Mouse (Mus musculus) cerebellum, postnatal 4 days (tissue): ENCODE measurements around the gene Tspoap1.

ENCODE experiments used
- DNase-seq, 2 experiments: peaks; one replicate each; pipeline ENCODE4 v3.0.0; 2022; ENCODE audit warnings: low spot score in 2 of 2, mixed read lengths in 1 of 2

Tspoap1 gene

GRCm38 (mm10) chr11:87745632-87746555 is 14.4 kb upstream of the Tspoap1 start:
- no peak for DNase-seq

- DNase-seq = no peak
Measured at GRCm38 (mm10) chr11:87747312-87747711, 13.0 kb upstream of the Tspoap1 start.

- no peak for DNase-seq
Measured at GRCm38 (mm10) chr11:87747716-87748115, 12.6 kb upstream of the Tspoap1 start.

GRCm38 (mm10) chr11:87748132-87749119 is 11.9 kb upstream of the Tspoap1 start:
- DNase-seq = no peak

GRCm38 (mm10) chr11:87749192-87750042 is 10.9 kb upstream of the Tspoap1 start:
- DNase-seq = no peak

- DNase-seq = no peak
Measured at GRCm38 (mm10) chr11:87750043-87750421, 10.3 kb upstream of the Tspoap1 start.

- no peak for DNase-seq
Measured at GRCm38 (mm10) chr11:87750521-87750920, 9.8 kb upstream of the Tspoap1 start.

GRCm38 (mm10) chr11:87751031-87751430 is 9.3 kb upstream of the Tspoap1 start:
- DNase-seq = no peak

GRCm38 (mm10) chr11:87751491-87751966 is 8.8 kb upstream of the Tspoap1 start:
- no peak for DNase-seq

GRCm38 (mm10) chr11:87752307-87752706 is 8.0 kb upstream of the Tspoap1 start:
- no peak for DNase-seq

GRCm38 (mm10) chr11:87753255-87753654 is 7.1 kb upstream of the Tspoap1 start:
- DNase-seq = no peak

GRCm38 (mm10) chr11:87753891-87754501 is 6.3 kb upstream of the Tspoap1 start:
- DNase-seq = no peak

- DNase-seq = no peak
Measured at GRCm38 (mm10) chr11:87754603-87755002, 5.7 kb upstream of the Tspoap1 start.

- DNase-seq = no peak
Measured at GRCm38 (mm10) chr11:87755360-87756017, 4.9 kb upstream of the Tspoap1 start.

- DNase-seq = no peak
Measured at GRCm38 (mm10) chr11:87756251-87756820, 4.0 kb upstream of the Tspoap1 start.

- no peak for DNase-seq
Measured at GRCm38 (mm10) chr11:87757001-87757954, 3.1 kb upstream of the Tspoap1 start.

GRCm38 (mm10) chr11:87758161-87758911 is 2.0 kb upstream of the Tspoap1 start:
- DNase-seq = no peak
